Mouse (Mus musculus) cerebellum, postnatal 14 days (tissue): ENCODE measurements around the gene Olfr1192-ps1.
"Not testable (repeated sequence)": the region's sequence is repeated elsewhere in the genome, so short reads cannot be mapped to it uniquely, and the experiment has no call there.

Source experiments
- DNase-seq, 2 experiments: peaks; one replicate each; pipeline ENCODE4 v3.0.0; 2021; ENCODE audit warnings: mixed read lengths in 2 of 2

Gene Olfr1192-ps1

DNA sequence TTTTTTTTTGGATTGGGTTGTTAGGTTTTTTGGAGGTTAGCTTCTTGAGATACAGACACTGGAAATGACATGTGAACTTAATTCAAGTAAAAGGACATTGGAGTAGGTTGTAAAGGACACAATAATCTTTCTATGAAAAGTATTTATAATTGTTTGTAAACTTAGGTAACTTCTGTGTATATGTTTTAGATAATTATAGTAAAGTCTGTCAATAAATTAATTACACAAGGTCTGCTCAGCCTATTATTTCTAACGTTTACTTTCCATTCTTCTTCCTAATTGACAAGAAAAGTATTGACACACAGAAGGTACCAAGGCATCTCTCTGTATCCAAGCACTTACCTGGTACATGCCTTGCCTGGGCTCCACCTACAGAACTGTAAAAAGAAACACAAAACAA, at the start of gene Olfr1192-ps1:
Gene Olfr1192-ps1 (plus strand): TSS at position 301 of the 400 bp plus-strand sequence.
- DNase-seq = no peak

DNA sequence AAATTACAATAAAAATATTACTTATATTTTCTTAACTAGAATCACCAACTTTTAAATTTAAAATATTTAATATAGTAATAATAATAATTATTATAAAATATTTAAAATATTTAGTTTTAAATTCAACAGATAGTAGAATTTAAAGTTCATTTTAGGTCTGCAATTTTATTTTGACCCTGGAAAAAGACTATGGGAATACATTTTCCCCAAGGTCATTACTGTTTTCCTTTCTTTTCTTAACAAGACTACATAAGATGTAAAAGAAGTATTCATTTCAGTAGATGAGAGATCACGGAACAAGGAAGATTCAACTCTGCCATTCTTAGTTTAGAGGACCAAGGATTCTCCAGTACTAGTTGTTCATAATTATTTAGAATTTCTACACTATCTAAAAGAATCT, 8.1 kb upstream of the Olfr1192-ps1 start, which contains the start of gene Olfr1191-ps1:
Gene Olfr1191-ps1 (plus strand): TSS at position 301 of the 400 bp plus-strand sequence.
- not testable (repeated sequence) for DNase-seq

DNA sequence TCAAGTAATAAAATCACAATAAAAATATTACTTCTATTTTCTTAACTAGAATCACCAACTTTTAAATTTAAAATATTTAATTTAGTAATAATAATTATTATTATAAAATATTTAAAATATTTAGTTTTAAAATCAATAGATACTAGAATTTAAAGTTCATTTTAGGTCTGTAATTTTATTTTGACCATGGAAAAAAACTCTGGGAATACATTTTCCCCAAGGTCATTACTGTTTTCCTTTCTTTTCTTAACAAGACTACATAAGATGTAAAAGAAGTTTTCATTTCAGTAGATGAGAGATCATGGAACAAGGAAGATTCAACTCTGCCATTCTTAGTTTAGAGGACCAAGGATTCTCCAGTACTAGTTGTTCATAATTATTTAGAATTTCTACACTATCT, 27.0 kb downstream of the Olfr1192-ps1 start, which contains the start of gene Olfr1193:
Gene Olfr1193 (plus strand): TSS at position 301 of the 400 bp plus-strand sequence.
- DNase-seq = not testable (repeated sequence)

DNA sequence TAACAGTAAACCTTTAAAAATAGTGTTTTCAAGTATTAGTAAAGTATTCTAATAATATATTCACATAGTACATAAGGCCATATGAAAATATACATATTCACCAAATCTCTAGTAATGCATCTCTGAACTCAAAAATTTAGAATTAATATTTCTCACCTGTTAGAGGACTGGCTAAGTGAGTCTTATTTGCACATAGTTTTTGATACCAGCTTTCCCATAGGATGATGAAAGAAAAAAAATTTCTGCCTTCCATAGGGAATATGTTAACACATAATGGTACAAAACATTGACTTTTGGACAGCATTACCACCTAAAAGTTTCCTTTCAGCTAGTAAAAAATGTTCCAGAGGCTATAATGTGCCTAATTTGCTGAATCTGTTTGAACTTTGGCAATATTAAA, 40.8 kb downstream of the Olfr1192-ps1 start, which contains the start of gene Olfr1195:
Gene Olfr1195 (minus strand): TSS at position 101 of the 400 bp plus-strand sequence.
- no peak for DNase-seq

DNA sequence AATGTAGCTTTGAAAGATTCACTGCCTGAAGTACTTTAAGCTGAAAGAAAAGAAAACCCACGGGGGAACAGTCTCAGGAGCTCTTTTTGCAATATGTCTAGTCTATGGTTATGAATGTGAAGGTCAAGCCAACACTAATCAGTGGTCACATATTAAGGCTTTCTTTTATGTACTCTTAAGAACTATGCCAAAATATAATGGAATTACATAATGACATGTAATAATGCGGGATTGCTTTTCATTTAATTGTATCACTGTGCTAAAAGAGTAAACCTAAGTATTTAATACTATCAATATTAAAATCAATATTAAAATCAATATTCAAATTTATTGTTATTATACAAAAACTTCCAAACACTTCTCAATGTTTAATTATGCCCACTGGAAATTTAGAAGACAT, 56.2 kb downstream of the Olfr1192-ps1 start, which contains the start of gene Olfr1196:
Gene Olfr1196 (minus strand): TSS at position 101 of the 400 bp plus-strand sequence.
- DNase-seq = no peak
